Mouse (Mus musculus) layer of hippocampus, adult 6 months (tissue): ENCODE results near the gene Akap1. TPM values are rescaled to one million over a fixed set of nuclear protein-coding genes. Genes with fewer than 3 reads are reported as not detected.

Source experiments
- long read RNA-seq, 2 experiments: library from polyadenylated mRNA; unstranded; transcript quantifications; one replicate each; pipeline ENCODE4 v2.0.0; 2019 to 2020
- polyA plus RNA-seq: library from polyadenylated mRNA; unstranded; fragments of <200 nt; fragmentation: Nextera tagmentation; gene quantifications from 2 replicates; pipeline ENCODE4 v1.2.3, GENCODE M21; 2021

Gene Akap1
- 5.2 and 5.5 TPM in 2 replicates for polyA plus RNA-seq
- long read RNA-seq, experiment 1, partial matches to known transcripts: 9 of 13 reads
- long read RNA-seq, experiment 1, other reads (novel, unspliced or antisense): 4 of 13 reads
- long read RNA-seq, experiment 2, transcript Akap1-201 (11 exons, 3,758 nt): major isoform, 20 of 37 reads
- long read RNA-seq, experiment 2, partial matches to known transcripts: 14 of 37 reads
- long read RNA-seq, experiment 2, other reads (novel, unspliced or antisense): 3 of 37 reads

GRCm38 (mm10) chr11:88864458-88865197 is at the start of gene Akap1:
Gene Akap1 (minus strand): TSS chr11:88864586.

Other genes starting within 250 kb of the Akap1 start
- gene Msi2, start 146.1 kb downstream of the Akap1 start, polyA plus RNA-seq: 4.5 and 6.7 TPM in 2 replicates
- gene Scpep1, start 90.9 kb upstream of the Akap1 start, polyA plus RNA-seq: 27.9 and 30.7 TPM in 2 replicates
- gene Elobl, start 102.3 kb upstream of the Akap1 start, polyA plus RNA-seq: not detected in 2 replicates
- gene Coil, start 105.7 kb upstream of the Akap1 start, polyA plus RNA-seq: 12.8 and 15.2 TPM in 2 replicates
- gene Trim25, start 134.8 kb upstream of the Akap1 start, polyA plus RNA-seq: 0.79 and 1.2 TPM in 2 replicates
- gene Dgke, start 202.3 kb upstream of the Akap1 start, polyA plus RNA-seq: 7.5 and 7.9 TPM in 2 replicates
- gene Gm525, start 209.3 kb upstream of the Akap1 start, polyA plus RNA-seq: not detected in 2 replicates